Mouse (Mus musculus): ENCODE data around the gene Tmem45b.
A peak's percentile ranks its signal among the peaks of the same experiment; 100 is the strongest.

Gene Tmem45b

GRCm38 (mm10) chr9:31431751-31432150 is 32.5 kb downstream of the Tmem45b start:
- peaks cover 47% of the 10 kb centered on the region for H3K4me1 ChIP-seq (replicated peaks; ENCODE audit: low read depth, low read length)
- H3K9me3 ChIP-seq (ENCODE audit: low read length): no peaks in the 10 kb centered on the region
- H3K4me3 ChIP-seq (replicated peaks; ENCODE audit: low read length): no peak overlapping the region
- H3K27me3 ChIP-seq (ENCODE audit: insufficient read depth, low read length): no peaks in the 10 kb centered on the region
- H3K36me3 ChIP-seq (ENCODE audit: insufficient read depth, low read length): no peaks in the 10 kb centered on the region
- no peak for TF ChIP-seq POU5F1 (IDR thresholded peaks at IDR 0.05; ENCODE audit: borderline replicate concordance, low read length)
- no peak for TF ChIP-seq CTCF (conservative IDR thresholded peaks at IDR 0.05; ENCODE audit: low read length)
- TF ChIP-seq NANOG (IDR thresholded peaks at IDR 0.05; ENCODE audit: borderline replicate concordance, low read length): no peak

- H3K27me3 ChIP-seq (ENCODE audit: insufficient read depth, low read length): no peaks in the 10 kb centered on the region
- H3K36me3 ChIP-seq (ENCODE audit: insufficient read depth, low read length): no peaks in the 10 kb centered on the region
- H3K4me1 ChIP-seq (replicated peaks; ENCODE audit: low read depth, low read length): peaks cover 32% of the 10 kb centered on the region
Observed at GRCm38 (mm10) chr9:31430011-31430410, 34.3 kb downstream of the Tmem45b start.

GRCm38 (mm10) chr9:31428971-31429370 is 35.3 kb downstream of the Tmem45b start:
- H3K27me3 ChIP-seq (ENCODE audit: insufficient read depth, low read length): no peaks in the 10 kb centered on the region
- peaks cover 26% of the 10 kb centered on the region for H3K4me1 ChIP-seq (replicated peaks; ENCODE audit: low read depth, low read length)
- no peaks in the 10 kb centered on the region; the same call in 1 of the 2 replicates for H3K36me3 ChIP-seq (ENCODE audit: insufficient read depth, low read length)
- no peak for TF ChIP-seq POU5F1 (IDR thresholded peaks at IDR 0.05; ENCODE audit: borderline replicate concordance, low read length)
- TF ChIP-seq NANOG (IDR thresholded peaks at IDR 0.05; ENCODE audit: borderline replicate concordance, low read length): no peak
- TF ChIP-seq CTCF (conservative IDR thresholded peaks at IDR 0.05; ENCODE audit: low read length): no peak
- H3K9me3 ChIP-seq (ENCODE audit: low read length): no peaks in the 10 kb centered on the region
- H3K4me3 ChIP-seq (replicated peaks; ENCODE audit: low read length): no peak overlapping the region

More at GRCm38 (mm10) chr9:31430011-31430410, 34.3 kb downstream of the Tmem45b start:
- no peaks in the 10 kb centered on the region for H3K9me3 ChIP-seq (ENCODE audit: low read length)
- no peak overlapping the region for H3K4me3 ChIP-seq (replicated peaks; ENCODE audit: low read length)
- TF ChIP-seq CTCF (conservative IDR thresholded peaks at IDR 0.05; ENCODE audit: low read length) (no peak), NANOG (IDR thresholded peaks at IDR 0.05; ENCODE audit: borderline replicate concordance, low read length) (no peak), POU5F1 (IDR thresholded peaks at IDR 0.05; ENCODE audit: borderline replicate concordance, low read length) (no peak)

GRCm38 (mm10) chr9:31422143-31422542 is 42.1 kb downstream of the Tmem45b start:
- H3K9me3 ChIP-seq (ENCODE audit: low read length): no peaks in the 10 kb centered on the region
- no peak overlapping the region for H3K4me3 ChIP-seq (replicated peaks; ENCODE audit: low read length)
- H3K4me1 ChIP-seq (replicated peaks; ENCODE audit: low read depth, low read length): peaks cover 8% of the 10 kb centered on the region
- H3K36me3 ChIP-seq (ENCODE audit: insufficient read depth, low read length): peaks cover 53% of the 10 kb centered on the region
- TF ChIP-seq CTCF (conservative IDR thresholded peaks at IDR 0.05; ENCODE audit: low read length) (no peak), NANOG (IDR thresholded peaks at IDR 0.05; ENCODE audit: borderline replicate concordance, low read length) (no peak), POU5F1 (IDR thresholded peaks at IDR 0.05; ENCODE audit: borderline replicate concordance, low read length) (no peak)
- H3K27me3 ChIP-seq (ENCODE audit: insufficient read depth, low read length): no peaks in the 10 kb centered on the region

- Histone ChIP-seq H3K9me3 (ENCODE audit: low read length) (no peaks in the 10 kb centered on the region), H3K4me1 (replicated peaks; ENCODE audit: low read depth, low read length) (peaks cover 8% of the 10 kb centered on the region), H3K36me3 (ENCODE audit: insufficient read depth, low read length) (peaks cover 85% of the 10 kb centered on the region), H3K4me3 (replicated peaks; ENCODE audit: low read length) (no peak overlapping the region), H3K27me3 (ENCODE audit: insufficient read depth, low read length) (no peaks in the 10 kb centered on the region)
- TF ChIP-seq NANOG (IDR thresholded peaks at IDR 0.05; ENCODE audit: borderline replicate concordance, low read length) (no peak), POU5F1 (IDR thresholded peaks at IDR 0.05; ENCODE audit: borderline replicate concordance, low read length) (no peak), CTCF (conservative IDR thresholded peaks at IDR 0.05; ENCODE audit: low read length) (no peak)
Observed at GRCm38 (mm10) chr9:31418821-31419220, 45.4 kb downstream of the Tmem45b start.

- H3K4me1 ChIP-seq (replicated peaks; ENCODE audit: low read depth, low read length): peaks cover 17% of the 10 kb centered on the region
- no peaks in the 10 kb centered on the region for H3K27me3 ChIP-seq (ENCODE audit: insufficient read depth, low read length)
- no peaks in the 10 kb centered on the region for H3K9me3 ChIP-seq (ENCODE audit: low read length)
- H3K4me3 ChIP-seq (replicated peaks; ENCODE audit: low read length): no peak overlapping the region
- TF ChIP-seq NANOG (IDR thresholded peaks at IDR 0.05; ENCODE audit: borderline replicate concordance, low read length) (no peak), CTCF (conservative IDR thresholded peaks at IDR 0.05; ENCODE audit: low read length) (no peak), POU5F1 (IDR thresholded peaks at IDR 0.05; ENCODE audit: borderline replicate concordance, low read length) (no peak)
- peaks cover 97% of the 10 kb centered on the region for H3K36me3 ChIP-seq (ENCODE audit: insufficient read depth, low read length)
Observed at GRCm38 (mm10) chr9:31412165-31412564, 52.1 kb downstream of the Tmem45b start.

- peaks cover 90% of the 10 kb centered on the region for H3K36me3 ChIP-seq (ENCODE audit: insufficient read depth, low read length)
- no peaks in the 10 kb centered on the region for H3K27me3 ChIP-seq (ENCODE audit: insufficient read depth, low read length)
- TF ChIP-seq POU5F1 (IDR thresholded peaks at IDR 0.05; ENCODE audit: borderline replicate concordance, low read length): no peak
- TF ChIP-seq CTCF (conservative IDR thresholded peaks at IDR 0.05; ENCODE audit: low read length): peak; percentile 96
- TF ChIP-seq NANOG (IDR thresholded peaks at IDR 0.05; ENCODE audit: borderline replicate concordance, low read length): no peak
- peaks cover 17% of the 10 kb centered on the region for H3K4me1 ChIP-seq (replicated peaks; ENCODE audit: low read depth, low read length)
- no peaks in the 10 kb centered on the region for H3K9me3 ChIP-seq (ENCODE audit: low read length)
- no peak overlapping the region for H3K4me3 ChIP-seq (replicated peaks; ENCODE audit: low read length)
Observed at GRCm38 (mm10) chr9:31405217-31405616, 59.0 kb downstream of the Tmem45b start.

- Histone ChIP-seq H3K27me3 (ENCODE audit: insufficient read depth, low read length) (no peaks in the 10 kb centered on the region), H3K9me3 (ENCODE audit: low read length) (no peaks in the 10 kb centered on the region), H3K4me1 (replicated peaks; ENCODE audit: low read depth, low read length) (peaks cover 12% of the 10 kb centered on the region), H3K4me3 (replicated peaks; ENCODE audit: low read length) (no peak overlapping the region), H3K36me3 (ENCODE audit: insufficient read depth, low read length) (peaks cover 89% of the 10 kb centered on the region)
- TF ChIP-seq NANOG (IDR thresholded peaks at IDR 0.05; ENCODE audit: borderline replicate concordance, low read length) (no peak), POU5F1 (IDR thresholded peaks at IDR 0.05; ENCODE audit: borderline replicate concordance, low read length) (no peak), CTCF (conservative IDR thresholded peaks at IDR 0.05; ENCODE audit: low read length) (no peak)
Observed at GRCm38 (mm10) chr9:31404311-31404710, 60.0 kb downstream of the Tmem45b start.

- Histone ChIP-seq H3K4me1 (replicated peaks; ENCODE audit: low read depth, low read length) (peaks cover 8% of the 10 kb centered on the region; the same call in 1 of the 2 replicates), H3K36me3 (ENCODE audit: insufficient read depth, low read length) (peaks cover 98% of the 10 kb centered on the region), H3K9me3 (ENCODE audit: low read length) (no peaks in the 10 kb centered on the region), H3K27me3 (ENCODE audit: insufficient read depth, low read length) (no peaks in the 10 kb centered on the region), H3K4me3 (replicated peaks; ENCODE audit: low read length) (no peak overlapping the region)
- peak; percentile 89 for TF ChIP-seq CTCF (conservative IDR thresholded peaks at IDR 0.05; ENCODE audit: low read length)
- no peak for TF ChIP-seq POU5F1 (IDR thresholded peaks at IDR 0.05; ENCODE audit: borderline replicate concordance, low read length)
- TF ChIP-seq NANOG (IDR thresholded peaks at IDR 0.05; ENCODE audit: borderline replicate concordance, low read length): no peak
Observed at GRCm38 (mm10) chr9:31400441-31400840, 63.8 kb downstream of the Tmem45b start.

Data from E14TG2a.4 (cell line).